Mouse (Mus musculus): ENCODE data around the gene Nkain1.

Gene Nkain1

GRCm38 (mm10) chr4:130550511-130550910 lies 23.5 kb downstream of the Nkain1 start:
- no peak for DNase-seq

- DNase-seq, result no peak
Measured at GRCm38 (mm10) chr4:130549189-130549588, 24.8 kb downstream of the Nkain1 start.

- DNase-seq, result no peak
Measured at GRCm38 (mm10) chr4:130546798-130547562, 27.0 kb downstream of the Nkain1 start.

- DNase-seq, result no peak
Measured at GRCm38 (mm10) chr4:130544392-130544791, 29.6 kb downstream of the Nkain1 start.

GRCm38 (mm10) chr4:130543121-130543520 lies 30.9 kb downstream of the Nkain1 start:
- no peak for DNase-seq

- no peak for DNase-seq
Measured at GRCm38 (mm10) chr4:130540831-130541230, 33.1 kb downstream of the Nkain1 start.

- DNase-seq, result no peak
Measured at GRCm38 (mm10) chr4:130539706-130540105, 34.3 kb downstream of the Nkain1 start.

- DNase-seq, result no peak
Measured at GRCm38 (mm10) chr4:130539053-130539452, 34.9 kb downstream of the Nkain1 start.

- no peak for DNase-seq
Measured at GRCm38 (mm10) chr4:130537371-130537770, 36.6 kb downstream of the Nkain1 start.

GRCm38 (mm10) chr4:130535789-130536188 lies 38.2 kb downstream of the Nkain1 start:
- no peak for DNase-seq

GRCm38 (mm10) chr4:130533975-130534374 lies 40.0 kb downstream of the Nkain1 start:
- DNase-seq, result peak; percentile 76

GRCm38 (mm10) chr4:130532347-130532746 lies 41.6 kb downstream of the Nkain1 start:
- DNase-seq, result no peak

- DNase-seq, result peak; percentile 71
Measured at GRCm38 (mm10) chr4:130531645-130532280, 42.2 kb downstream of the Nkain1 start.

GRCm38 (mm10) chr4:130527804-130528203 lies 46.2 kb downstream of the Nkain1 start:
- DNase-seq, result no peak

- DNase-seq, result no peak
Measured at GRCm38 (mm10) chr4:130525041-130525440, 48.9 kb downstream of the Nkain1 start.

- DNase-seq, result no peak
Measured at GRCm38 (mm10) chr4:130521466-130521865, 52.5 kb downstream of the Nkain1 start.

GRCm38 (mm10) chr4:130520482-130520851 lies 53.5 kb downstream of the Nkain1 start:
- no peak for DNase-seq

- peak; percentile 94 for DNase-seq
Measured at GRCm38 (mm10) chr4:130519567-130520481, 54.1 kb downstream of the Nkain1 start.

- DNase-seq, result no peak
Measured at GRCm38 (mm10) chr4:130516490-130516889, 57.5 kb downstream of the Nkain1 start.
